Mouse (Mus musculus) right cerebral cortex, postnatal 36 days (tissue): ENCODE data around the gene Efna2.

ENCODE experiments used
- DNase-seq, 2 experiments: peaks; one replicate each; pipeline ENCODE4 v3.0.0; 2022; ENCODE audit warnings: low spot score in 2 of 2, mixed read lengths in 1 of 2

The Efna2 gene

DNA sequence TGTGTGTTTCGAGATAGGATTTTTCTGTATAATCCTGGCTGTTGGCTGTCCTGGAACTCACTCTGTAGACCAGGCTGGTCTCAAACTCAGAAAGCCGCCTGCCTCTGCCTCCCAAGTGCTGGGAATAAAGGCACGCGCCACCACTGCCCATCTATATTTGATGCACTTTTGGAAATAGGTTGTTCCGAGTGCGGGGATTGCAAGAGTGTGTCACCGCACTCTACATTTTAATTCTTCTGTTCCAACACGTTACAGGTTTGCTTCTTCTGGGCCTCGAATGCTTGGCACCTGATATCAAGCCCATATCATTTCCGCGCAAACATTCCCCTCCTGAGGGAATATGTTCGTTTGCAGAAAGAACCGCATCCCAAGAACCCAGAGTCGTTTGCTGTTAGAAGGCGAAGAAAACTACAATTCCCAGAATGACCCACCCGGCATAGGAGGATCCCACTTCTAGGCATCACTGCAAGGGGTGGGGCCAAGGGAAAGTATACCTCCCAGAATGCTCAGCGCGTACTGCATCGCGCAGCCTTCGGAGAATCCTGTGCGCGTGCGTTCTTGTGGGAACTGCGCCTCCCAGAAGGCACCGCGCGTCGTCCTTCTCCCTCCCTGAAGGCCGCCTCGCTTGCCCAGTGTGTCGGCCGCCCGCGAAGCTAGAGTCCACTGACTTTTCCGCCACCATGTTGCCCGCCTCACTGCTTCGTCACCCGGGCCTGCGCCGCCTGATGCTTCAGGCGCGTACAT is 37.3 kb upstream of the Efna2 start:
- DNase-seq, result peak; percentile 93 to 96

DNA sequence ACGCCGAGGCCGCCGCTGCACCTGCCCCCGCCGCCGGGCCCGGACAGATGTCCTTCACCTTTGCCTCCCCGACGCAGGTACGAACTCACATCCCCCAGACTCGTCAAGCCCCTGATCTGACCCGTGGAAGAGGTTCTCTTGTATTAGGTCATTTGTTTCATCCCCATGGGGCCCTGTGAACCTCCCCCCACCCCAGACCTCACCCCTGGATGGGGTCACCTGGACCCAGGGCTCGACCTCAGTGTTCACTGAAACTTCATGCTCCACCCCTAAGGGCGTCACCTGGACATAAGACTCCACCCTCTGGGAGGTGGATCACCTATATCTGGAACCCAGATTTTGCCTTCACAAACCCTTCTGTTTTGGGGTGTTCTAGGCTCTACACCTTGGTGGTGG is 36.8 kb upstream of the Efna2 start:
- no peak for DNase-seq

DNA sequence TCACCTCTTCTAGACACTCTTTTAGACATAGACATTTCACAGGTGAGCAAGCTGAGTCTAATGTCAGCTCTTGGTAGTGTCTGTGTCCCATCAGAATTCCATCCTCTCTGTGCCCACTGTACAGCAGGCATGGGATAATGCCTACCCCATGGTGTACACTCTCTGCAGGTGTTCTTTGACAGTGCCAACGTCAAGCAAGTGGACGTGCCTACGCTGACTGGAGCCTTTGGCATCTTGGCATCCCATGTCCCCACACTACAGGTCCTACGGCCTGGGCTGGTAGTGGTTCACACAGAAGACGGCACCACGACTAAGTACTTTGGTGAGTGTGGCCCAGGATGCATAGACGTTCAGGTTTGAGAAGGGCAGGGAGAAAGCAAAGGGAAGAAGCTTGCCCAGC is 35.6 kb upstream of the Efna2 start:
- no peak for DNase-seq

DNA sequence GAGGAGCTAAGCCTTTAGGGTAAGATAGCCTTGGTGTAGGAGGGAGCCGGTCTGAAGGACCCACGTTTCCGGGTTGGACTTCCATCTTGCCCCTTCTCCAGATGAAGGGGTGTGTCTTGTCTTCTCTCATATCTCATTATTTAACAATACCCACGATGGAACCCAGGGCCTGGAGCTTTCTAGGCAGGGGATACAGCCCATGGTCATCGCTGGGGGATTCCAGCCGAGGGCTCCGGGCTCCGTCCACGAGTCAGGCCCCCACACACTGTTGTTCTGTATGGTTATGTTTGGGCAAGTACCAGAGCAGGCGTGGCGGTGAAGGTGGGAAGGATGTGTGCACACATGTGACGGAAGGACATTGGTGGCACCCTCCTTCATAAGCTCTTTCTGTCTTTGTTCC is 35.1 kb upstream of the Efna2 start:
- no peak for DNase-seq

DNA sequence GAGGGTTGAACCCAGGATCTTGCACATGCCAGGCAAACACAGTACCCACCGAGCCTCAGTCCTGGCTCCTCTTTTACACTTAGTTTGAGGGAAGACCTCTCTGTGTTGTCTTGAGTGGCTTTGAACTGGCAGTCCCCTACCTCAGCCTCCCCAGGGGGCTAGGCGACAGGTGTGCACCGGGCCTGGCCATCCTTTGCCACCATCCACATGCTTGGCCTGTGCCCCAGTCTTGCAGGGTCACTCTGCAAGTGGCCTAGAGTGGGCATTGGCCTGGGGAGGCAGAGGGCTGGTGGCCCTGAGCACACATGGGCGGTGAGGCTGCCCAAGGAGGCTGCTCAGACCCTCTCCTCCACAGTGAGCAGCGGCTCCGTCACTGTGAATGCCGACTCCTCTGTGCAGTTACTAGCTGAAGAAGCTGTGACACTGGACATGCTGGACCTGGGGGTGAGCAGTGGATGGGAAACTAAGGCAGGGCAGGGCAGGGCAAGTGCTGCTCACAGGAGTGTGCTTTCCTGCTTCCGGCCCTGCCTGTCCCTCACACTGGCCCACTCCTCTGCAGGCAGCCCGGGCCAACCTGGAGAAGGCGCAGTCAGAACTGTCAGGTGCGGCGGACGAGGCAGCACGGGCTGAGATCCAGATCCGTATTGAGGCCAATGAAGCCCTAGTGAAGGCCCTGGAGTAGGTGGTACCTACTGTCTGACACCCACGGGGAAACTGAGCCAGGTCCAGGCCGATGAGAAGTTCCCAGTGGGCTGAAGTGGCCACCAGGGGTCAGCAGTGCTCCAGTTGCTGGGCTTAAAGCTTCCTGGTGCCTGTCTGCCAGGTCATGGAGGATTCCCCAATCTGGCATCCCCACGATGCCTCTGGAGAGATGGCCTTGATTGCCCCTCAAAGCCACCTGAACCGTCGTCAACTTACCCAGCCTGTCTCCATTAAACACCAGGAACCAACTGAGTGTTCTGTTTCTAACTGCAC is 34.1 kb upstream of the Efna2 start:
- no peak for DNase-seq

DNA sequence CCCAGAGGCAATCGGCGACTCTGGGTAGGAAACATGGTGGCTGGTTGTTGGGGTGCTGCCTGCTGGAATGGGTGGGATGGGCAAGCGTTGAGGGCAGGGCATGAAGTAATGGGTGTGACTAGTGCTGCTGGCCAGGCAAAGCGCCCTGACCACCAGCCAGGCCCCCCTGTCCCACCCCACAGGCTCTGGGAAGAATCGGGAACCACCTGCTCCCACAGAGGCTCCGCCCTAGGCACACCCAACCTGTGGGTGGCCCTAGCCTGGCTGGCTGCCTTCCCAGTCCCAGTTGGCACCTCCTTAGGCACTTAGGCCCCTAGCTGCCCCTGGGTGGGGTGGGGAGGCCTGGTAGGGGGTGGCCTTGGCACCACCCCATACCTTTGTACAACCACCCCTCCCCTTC is 33.4 kb upstream of the Efna2 start:
- DNase-seq, result no peak

DNA sequence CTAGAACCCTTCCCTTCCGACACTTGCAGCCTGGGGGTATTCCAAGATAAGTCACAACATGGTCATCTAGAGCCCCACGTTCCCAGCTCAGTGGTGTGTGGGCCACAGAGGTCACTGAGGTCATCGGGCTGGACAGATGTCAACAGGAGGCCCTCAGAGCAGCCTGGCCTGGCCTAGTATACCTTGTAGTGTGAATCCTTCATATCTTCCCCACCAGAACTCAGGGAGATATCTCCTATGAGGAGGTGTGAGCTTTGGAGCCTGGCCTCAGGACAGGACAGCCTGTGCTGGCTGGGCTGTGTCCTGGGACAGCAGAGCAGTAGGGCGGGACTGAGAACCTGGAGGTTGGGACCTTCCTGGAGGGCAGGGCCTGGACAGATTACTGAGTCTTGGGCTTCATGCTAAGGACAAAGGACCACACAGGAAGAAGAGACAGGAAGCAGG is 32.7 kb upstream of the Efna2 start:
- no peak for DNase-seq

DNA sequence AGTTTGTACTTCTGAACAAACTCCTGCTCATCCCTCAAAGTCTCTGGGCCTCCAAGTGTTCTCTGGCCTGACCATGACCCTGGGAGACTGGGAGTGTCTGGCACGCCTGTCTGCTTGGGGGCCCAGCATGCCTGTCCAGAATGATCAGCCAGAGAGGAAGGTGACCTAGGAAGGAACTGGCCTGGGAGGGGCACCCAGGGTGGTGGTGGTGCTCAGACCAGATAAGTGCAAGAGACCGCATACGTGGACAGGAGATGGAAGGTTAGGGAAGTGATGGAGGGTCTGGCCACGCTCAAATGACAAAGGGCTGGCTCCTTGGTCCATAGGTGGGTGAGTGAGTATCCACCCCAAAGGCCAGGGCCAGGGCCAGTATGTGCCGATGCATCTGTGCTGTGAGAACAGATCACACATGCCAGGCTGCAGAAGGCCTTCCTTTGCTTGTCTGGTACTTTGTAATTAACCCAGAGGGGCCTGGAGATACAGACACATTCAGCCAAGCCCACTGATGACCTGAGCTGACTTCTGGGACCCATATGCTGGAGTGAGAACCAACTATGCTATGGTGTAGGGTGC is 32.0 kb upstream of the Efna2 start:
- DNase-seq, result no peak

DNA sequence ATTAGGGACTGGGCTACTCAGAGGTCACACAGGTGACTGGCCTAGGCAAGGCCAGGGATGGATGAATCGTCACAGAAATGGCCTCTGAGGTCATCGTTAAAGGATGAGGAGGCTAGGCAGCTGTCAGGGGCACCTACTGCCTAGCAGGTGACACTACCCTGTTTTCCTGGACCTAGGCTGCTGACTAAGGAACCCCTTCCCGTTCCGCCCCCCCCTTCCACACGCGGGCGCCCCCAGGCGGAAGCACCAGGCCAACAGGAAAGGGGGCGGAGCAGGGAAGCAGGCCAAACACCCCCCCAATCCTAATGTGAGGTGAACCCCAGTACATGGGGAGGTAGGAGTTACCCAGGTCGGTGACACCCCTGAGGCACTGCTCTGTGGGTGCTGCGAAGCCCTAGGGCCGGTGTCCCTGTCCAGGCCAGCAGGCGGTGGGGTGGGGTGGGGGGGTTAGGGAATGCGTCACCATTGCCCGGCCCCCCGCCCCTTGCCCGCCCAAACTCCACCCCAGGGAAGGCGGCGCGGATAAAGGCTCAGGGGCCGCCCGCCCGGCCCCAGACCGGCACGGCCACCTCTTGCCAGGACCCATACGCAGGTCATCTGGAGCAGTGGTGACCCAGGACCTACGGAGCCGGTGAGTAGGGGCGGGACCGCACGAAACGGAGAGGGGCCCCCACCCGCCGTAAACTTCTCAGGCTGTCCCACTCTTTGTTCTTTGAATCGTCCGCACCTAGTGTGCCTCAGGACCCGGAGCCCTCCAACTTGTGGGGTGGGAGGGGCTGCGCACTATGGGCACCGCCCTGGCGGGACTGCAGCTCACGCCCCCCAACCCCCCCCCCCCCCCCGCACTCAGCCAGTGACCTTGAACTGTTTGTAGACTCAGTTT is 31.3 kb upstream of the Efna2 start, which contains the start of gene Midn:
Gene Midn (plus strand): TSS at position 554 of the 883 bp plus-strand sequence.
- no peak for DNase-seq

DNA sequence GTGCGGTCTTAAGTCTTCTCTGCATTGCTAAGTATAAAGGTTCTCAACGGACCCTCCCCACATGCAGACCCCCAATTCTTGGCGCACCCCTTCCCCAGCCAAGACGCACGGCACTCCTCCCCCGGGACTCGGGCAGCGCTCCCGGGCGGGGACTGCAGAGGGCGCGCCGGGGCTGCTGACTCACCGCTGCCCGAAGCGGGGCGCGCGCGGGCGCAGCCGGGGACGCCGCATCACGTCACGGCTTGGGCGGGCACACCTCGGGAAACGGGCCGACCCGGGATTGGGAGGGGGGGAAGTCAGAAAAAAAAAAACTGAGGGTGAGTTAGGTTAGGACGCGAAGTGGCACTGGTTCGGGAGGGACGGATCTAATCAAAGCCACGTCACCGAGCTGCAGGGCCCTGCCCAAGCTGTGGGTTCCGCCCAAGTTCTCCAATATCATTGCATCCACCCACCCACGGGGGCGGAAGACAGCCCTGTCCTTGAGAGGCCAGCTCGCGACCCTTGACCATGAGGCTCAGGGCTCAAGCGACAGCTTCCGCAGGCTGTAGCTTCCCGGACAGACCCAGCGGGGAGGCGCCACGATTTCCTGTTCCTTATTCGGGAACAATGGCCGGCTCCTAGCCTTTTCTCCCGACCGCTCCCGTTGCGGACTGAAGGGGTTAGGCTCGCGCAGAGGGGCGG is 30.5 kb upstream of the Efna2 start:
- peak; percentile 85 to 89 for DNase-seq

DNA sequence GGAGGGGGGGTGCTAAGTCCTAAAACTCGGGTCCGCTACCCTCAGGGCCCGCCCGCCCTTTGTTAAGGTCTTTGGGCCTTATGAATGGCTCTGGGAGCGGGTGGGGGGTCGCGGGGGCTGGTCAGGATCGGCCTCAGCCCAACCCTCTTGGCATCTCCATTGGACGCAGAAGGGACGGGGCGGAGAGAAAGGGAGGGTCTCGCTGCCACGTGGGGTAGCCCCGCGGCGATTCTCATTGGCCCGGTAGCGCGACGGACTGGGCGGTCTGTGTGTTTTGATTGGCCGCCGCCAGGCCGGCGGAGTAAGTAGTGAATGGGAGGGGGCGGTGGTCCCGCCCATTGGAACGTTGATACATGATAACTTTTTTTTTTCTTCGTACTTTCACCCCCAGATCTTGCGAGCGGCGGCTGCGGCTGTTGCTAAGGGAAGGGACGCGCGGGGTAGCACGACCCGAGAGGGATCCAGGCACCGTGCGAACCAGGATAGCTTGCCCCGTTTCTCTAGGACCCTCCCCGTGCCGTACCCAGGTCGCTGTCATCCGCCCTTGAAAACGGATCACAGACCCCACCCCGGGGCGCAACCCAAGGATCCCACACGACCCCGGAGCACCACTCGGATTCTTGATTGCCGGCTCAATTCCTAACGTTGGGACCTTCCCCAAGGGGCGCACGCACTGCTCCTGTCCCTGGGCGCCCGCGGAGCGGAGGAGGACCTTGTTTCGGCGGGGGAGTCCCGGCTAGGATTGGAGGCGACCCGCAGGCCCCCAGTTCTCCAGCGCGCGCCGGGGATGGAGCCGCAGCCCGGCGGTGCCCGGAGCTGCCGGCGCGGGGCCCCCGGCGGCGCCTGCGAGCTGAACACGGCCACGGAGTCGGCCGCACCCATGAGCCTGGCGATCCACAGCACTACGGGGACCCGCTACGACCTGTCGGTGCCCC is 29.7 kb upstream of the Efna2 start:
- DNase-seq, result peak; percentile 98

DNA sequence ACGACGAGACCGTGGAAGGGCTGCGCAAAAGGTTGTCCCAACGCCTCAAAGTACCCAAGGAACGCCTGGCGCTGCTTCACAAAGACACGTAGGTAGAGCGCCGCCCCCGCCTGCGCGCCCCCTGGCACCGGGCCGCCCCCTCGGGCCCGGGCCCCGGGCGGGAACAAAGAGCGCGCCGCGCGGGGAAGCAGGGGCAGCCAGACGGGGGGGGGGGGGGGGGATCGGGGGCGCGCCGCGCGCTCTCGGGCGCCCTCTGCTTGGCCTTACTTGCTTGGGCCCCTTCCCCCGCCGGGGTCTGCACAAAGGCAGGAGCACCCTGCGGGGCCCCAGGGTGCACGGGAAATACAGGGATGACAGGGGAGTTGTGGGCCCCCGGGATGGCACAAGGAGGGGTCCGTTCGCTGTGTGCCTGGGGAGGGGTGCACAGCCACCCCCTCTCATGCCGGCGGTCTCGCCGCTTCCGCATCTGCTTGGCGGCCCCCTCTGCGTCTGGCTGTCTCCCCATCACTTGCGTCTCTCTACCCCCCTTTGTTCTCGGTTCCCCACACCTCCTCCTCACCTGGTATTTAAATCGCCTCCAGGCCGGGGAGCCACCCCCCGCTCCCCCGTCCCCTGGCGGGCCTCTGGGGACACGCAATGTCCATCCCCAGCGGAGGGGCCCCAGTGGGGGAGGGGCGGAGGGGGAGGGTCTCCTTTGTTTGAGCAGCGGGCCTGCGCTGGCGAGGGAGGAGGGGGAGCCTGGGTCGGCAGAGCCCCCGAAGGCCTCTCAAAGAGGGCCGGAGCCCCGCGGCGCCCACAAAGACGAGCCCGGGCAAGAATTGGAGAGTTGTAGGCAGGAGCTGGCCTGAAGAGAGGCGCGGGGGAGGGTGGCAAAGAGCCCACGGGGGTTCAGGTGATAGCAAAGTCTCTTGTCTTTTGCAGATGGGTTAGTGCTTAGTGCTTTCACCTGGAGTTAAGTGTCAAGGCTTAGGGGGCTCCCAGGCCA is 28.8 kb upstream of the Efna2 start:
- DNase-seq, result no peak

DNA sequence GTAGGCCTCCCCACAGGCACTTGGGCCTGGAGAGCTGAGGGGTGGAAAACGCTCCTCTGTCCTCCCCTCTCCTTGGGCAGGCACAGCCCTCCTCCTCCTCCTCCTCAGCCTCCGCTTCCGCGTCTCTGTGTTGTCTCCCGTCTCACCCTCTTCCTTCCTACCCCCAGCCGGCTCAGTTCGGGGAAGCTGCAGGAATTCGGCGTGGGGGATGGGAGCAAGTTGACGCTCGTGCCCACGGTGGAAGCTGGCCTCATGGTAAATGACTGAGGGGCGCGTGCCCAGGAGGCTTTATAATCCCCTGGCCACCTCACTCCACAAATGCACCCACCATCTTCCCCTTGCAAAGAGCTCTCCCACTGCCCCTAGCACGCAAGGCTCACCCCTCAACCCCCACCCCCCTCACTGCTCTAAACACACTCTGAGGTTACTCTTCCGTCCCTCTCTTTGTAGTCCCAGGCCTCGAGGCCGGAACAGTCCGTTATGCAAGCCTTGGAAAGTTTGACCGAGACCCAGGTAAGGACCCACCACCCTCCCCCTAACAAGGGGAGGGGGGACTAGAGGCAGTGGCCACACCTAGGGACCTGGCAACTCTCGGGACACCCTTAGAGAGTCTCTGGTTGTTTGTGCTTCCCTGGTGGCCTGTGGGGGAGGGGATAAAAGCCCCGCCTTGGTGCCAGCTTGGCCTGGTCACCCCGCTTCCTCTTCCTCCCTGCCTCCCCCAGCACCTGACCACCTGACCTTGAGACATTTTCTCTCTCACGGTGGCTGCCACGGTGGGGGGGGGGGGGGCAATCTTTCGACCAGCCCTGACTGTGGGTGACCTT is 27.9 kb upstream of the Efna2 start:
- no peak for DNase-seq

DNA sequence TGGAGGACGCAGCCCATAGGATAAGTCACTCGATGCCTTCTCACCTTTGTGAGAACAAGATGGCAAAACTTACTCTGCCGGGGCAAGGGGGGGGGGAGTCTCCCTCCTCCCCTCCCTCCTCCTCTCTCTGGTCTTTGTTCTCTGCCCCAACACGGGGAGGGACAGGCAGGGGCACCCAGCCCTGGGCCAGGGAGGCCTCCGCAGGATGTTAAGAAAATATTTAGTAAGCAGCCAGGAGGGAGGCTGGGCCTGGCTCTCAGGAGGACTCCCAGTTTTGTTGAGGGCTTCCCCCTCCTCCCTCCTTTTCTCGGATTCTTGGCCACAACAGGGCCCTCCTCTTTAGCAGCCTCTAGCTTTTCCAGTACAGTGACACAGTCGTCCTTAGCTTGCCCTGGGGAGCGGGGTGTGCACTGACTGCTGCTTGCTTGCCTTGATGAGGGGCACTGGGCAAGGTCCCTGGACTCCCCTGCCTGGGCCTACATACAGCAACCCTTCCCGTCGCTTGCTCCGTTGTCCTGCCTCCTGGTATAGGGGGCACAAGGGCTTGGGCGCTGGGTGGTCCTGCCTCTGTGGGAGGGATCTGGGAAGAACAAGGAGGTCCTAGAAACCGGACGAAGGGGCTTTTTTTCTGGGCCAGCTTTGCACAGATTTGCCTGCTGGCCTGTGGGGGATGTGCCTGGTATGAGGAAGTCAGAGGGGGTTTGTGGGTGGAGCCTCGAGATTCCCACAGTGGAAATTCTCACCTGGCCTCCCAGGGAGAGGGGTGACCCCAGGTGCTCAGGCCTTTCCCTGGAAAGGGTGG is 27.0 kb upstream of the Efna2 start:
- no peak for DNase-seq

DNA sequence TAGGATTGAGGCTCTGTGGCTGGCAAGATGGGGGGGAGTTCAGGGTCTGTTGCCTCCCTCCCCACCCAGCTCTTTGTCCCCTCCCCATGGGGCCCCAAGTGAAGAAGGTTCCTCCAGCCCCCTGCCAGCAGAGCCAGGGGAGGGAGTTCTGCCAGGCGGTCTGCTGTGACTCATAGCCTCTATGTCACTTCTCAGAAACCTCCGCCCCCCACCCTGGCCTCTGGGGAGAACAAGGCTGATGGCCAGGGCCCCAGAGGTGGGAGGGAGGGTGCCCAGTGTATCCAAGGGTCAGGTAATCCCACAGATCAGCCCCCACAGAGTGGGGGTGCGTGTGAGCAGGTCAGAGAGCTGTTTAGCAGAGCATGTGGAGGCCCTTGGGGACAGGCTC is 26.4 kb upstream of the Efna2 start:
- no peak for DNase-seq

DNA sequence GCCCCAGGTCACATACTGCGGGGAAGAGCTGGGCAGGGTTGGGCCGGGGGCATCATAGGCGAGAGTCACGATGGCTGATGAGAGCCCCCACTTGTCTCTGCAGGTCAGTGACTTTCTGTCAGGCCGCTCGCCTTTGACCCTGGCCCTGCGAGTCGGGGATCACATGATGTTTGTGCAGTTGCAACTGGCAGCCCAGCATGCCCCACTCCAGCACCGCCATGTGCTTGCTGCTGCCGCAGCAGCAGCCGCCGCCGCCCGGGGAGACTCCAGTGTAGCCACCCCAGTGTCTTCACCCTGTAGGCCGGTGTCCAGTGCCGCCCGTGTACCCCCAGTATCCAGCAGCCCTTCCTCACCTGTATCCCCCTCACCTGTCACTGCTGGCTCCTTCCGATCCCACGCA is 25.6 kb upstream of the Efna2 start:
- no peak for DNase-seq

DNA sequence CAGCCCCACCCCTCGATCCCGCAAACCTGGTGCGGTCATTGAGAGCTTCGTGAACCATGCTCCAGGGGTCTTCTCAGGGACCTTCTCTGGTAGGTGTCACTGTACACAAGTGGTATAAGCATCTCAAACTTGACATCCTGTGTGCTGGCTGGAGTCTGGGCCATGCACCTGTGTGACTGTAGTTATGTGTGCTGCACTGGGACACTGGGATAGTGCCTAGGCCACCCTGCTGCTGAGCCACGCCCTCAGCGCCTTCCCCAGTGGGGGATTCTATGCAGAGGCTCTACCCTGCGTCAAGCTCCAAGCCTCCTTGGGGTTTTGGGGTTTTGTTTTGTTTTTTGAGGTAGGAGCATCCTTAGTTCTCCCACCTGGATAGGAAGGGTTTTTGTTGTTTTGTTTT is 24.9 kb upstream of the Efna2 start:
- no peak for DNase-seq
